Mouse (Mus musculus) hindbrain, embryonic 16.5 days (tissue): ENCODE measurements at regions not wholly inside any gene's neighbourhood (a gene's known extent, or its start where the extent isn't known, plus 50 kb on each side); places are given as distances from the start of the nearest gene placed in this dataset.

Experiments
- ATAC-seq: fragments of 200-750 bp; cut with Nextera tagmentation; 2 replicates; pipeline ENCODE4 v1.8.0; 2017; ENCODE audit warnings: moderate TSS enrichment, moderate library complexity
- H3K27ac ChIP-seq: fragments of 300-500 bp; sonication (generic); 2 replicates; pipeline ENCODE4 v1.5.1; 2014; ENCODE audit warnings: low read depth, mild to moderate bottlenecking, control low read depth, low read length, moderate library complexity
- H3K27me3 ChIP-seq: fragments of 300-500 bp; sonication (generic); replicated peaks from 2 replicates; pipeline ENCODE4 v1.6.1; 2014; ENCODE audit warnings: low read length; ENCODE audit not compliant: control insufficient read depth, insufficient read depth
- H3K36me3 ChIP-seq: fragments of 300-500 bp; sonication (generic); 2 replicates; pipeline ENCODE4 v1.6.1; 2014; ENCODE audit warnings: mild to moderate bottlenecking, low read length, moderate library complexity, mixed read lengths; ENCODE audit not compliant: control insufficient read depth, insufficient read depth
- H3K4me1 ChIP-seq: fragments of 300-500 bp; sonication (generic); 2 replicates; pipeline ENCODE4 v1.6.1; 2014; ENCODE audit warnings: low read depth, low read length; ENCODE audit not compliant: control insufficient read depth, insufficient read depth
- H3K4me2 ChIP-seq: fragments of 300-500 bp; sonication (generic); 2 replicates; pipeline ENCODE4 v1.6.1; 2014; ENCODE audit warnings: mild to moderate bottlenecking, low read length, control low read depth, moderate library complexity
- H3K4me3 ChIP-seq: fragments of 300-500 bp; sonication (generic); 2 replicates; pipeline ENCODE4 v1.5.1; 2014; ENCODE audit warnings: mild to moderate bottlenecking, low read length, control low read depth, moderate library complexity
- H3K9ac ChIP-seq: fragments of 300-500 bp; sonication (generic); 2 replicates; pipeline ENCODE4 v1.6.1; 2014; ENCODE audit warnings: low read depth, mild to moderate bottlenecking, control low read depth, low read length, moderate library complexity
- H3K9me3 ChIP-seq: fragments of 300-500 bp; sonication (generic); 2 replicates; pipeline ENCODE4 v1.6.1; 2014; ENCODE audit warnings: mild to moderate bottlenecking, low read length, moderate library complexity; ENCODE audit not compliant: control insufficient read depth
- WGBS: fragments of 180-500 bp; shearing (Covaris S2); extraction: QIAGEN DNeasy Blood & Tissue Kit; methylation state at CpG from one replicate; pipeline ENCODE4 v1.1.7; 2014; 5-methylcytosine and 5-hydroxymethylcytosine counted together

- H3K36me3 ChIP-seq = no peaks in the 10 kb centered on the region
- H3K4me3 ChIP-seq = no peak overlapping the region
- H3K4me1 ChIP-seq = no peaks in the 10 kb centered on the region
- 56% methylated on average over 7 of the region's 7 CpGs for WGBS
- H3K27me3 ChIP-seq = no peaks in the 10 kb centered on the region
- no peak overlapping the region for H3K4me2 ChIP-seq
- H3K9ac ChIP-seq = no peak overlapping the region
- no peak for ATAC-seq
- H3K9me3 ChIP-seq = no peaks in the 10 kb centered on the region
- H3K27ac ChIP-seq = no peak overlapping the region
These were observed 81.7 kb downstream of the Slc35b3 start for GRCm38 (mm10) chr13:38878718-38879669.

GRCm38 (mm10) chr13:38875923-38876322 lies 84.8 kb downstream of the Slc35b3 start:
- no peaks in the 10 kb centered on the region for H3K36me3 ChIP-seq
- H3K4me2 ChIP-seq = no peak overlapping the region
- H3K4me3 ChIP-seq = no peak overlapping the region
- ATAC-seq = no peak
- H3K4me1 ChIP-seq = no peaks in the 10 kb centered on the region
- WGBS = 89% methylated on average over 2 of the region's 2 CpGs
- H3K9ac ChIP-seq = no peak overlapping the region
- H3K9me3 ChIP-seq = no peaks in the 10 kb centered on the region
- no peaks in the 10 kb centered on the region for H3K27me3 ChIP-seq
- no peak overlapping the region for H3K27ac ChIP-seq

- no peak for ATAC-seq
- no peaks in the 10 kb centered on the region for H3K27me3 ChIP-seq
- H3K4me1 ChIP-seq = no peaks in the 10 kb centered on the region
- WGBS = 82% methylated on average over 4 of the region's 4 CpGs
- H3K4me3 ChIP-seq = no peak overlapping the region
- H3K9me3 ChIP-seq = no peaks in the 10 kb centered on the region
- no peak overlapping the region for H3K27ac ChIP-seq
- H3K36me3 ChIP-seq = no peaks in the 10 kb centered on the region
- no peak overlapping the region for H3K4me2 ChIP-seq
- no peak overlapping the region for H3K9ac ChIP-seq
These were observed 96.7 kb downstream of the Slc35b3 start for GRCm38 (mm10) chr13:38864002-38864401.

GRCm38 (mm10) chr13:38855742-38856141 lies 104.9 kb downstream of the Slc35b3 start:
- Histone ChIP-seq H3K27me3 (no peaks in the 10 kb centered on the region), H3K4me1 (no peaks in the 10 kb centered on the region), H3K9me3 (no peaks in the 10 kb centered on the region), H3K27ac (no peak overlapping the region), H3K4me3 (no peak overlapping the region), H3K9ac (no peak overlapping the region), H3K36me3 (no peaks in the 10 kb centered on the region), H3K4me2 (no peak overlapping the region)
- 50% methylated on average over 3 of the region's 3 CpGs for WGBS
- no peak for ATAC-seq

- no peaks in the 10 kb centered on the region for H3K9me3 ChIP-seq
- no peak overlapping the region for H3K9ac ChIP-seq
- no peaks in the 10 kb centered on the region for H3K36me3 ChIP-seq
- H3K4me2 ChIP-seq = no peak overlapping the region
- no peak overlapping the region for H3K4me3 ChIP-seq
- H3K27ac ChIP-seq = no peak overlapping the region
- WGBS = 85% methylated on average over 2 of the region's 2 CpGs
- no peaks in the 10 kb centered on the region for H3K27me3 ChIP-seq
- no peaks in the 10 kb centered on the region for H3K4me1 ChIP-seq
- no peak for ATAC-seq
These were observed 105.7 kb downstream of the Slc35b3 start for GRCm38 (mm10) chr13:38854986-38855385.

GRCm38 (mm10) chr13:38852868-38853267 lies 107.8 kb downstream of the Slc35b3 start:
- ATAC-seq = no peak
- H3K4me1 ChIP-seq = no peaks in the 10 kb centered on the region
- no peak overlapping the region for H3K4me2 ChIP-seq
- H3K36me3 ChIP-seq = no peaks in the 10 kb centered on the region
- H3K27me3 ChIP-seq = no peaks in the 10 kb centered on the region
- 51% methylated on average over 9 of the region's 9 CpGs for WGBS
- H3K9ac ChIP-seq = no peak overlapping the region
- no peak overlapping the region for H3K4me3 ChIP-seq
- H3K9me3 ChIP-seq = no peaks in the 10 kb centered on the region; the same call in 1 of the 2 replicates
- no peak overlapping the region for H3K27ac ChIP-seq

GRCm38 (mm10) chr13:38851820-38852219 lies 108.9 kb downstream of the Slc35b3 start:
- WGBS = 85% methylated on average over 7 of the region's 7 CpGs
- Histone ChIP-seq H3K9me3 (no peaks in the 10 kb centered on the region; the same call in 1 of the 2 replicates), H3K27ac (no peak overlapping the region), H3K4me3 (no peak overlapping the region), H3K4me1 (no peaks in the 10 kb centered on the region), H3K36me3 (no peaks in the 10 kb centered on the region), H3K9ac (no peak overlapping the region), H3K4me2 (no peak overlapping the region), H3K27me3 (no peaks in the 10 kb centered on the region)
- ATAC-seq = no peak

- no peak overlapping the region for H3K27ac ChIP-seq
- H3K36me3 ChIP-seq = no peaks in the 10 kb centered on the region
- no peak for ATAC-seq
These were observed 122.4 kb downstream of the Slc35b3 start for GRCm38 (mm10) chr13:38838231-38838630.

GRCm38 (mm10) chr13:38825649-38826048 lies 135.0 kb downstream of the Slc35b3 start:
- Histone ChIP-seq H3K27ac (no peak overlapping the region), H3K9ac (no peak overlapping the region), H3K9me3 (no peaks in the 10 kb centered on the region), H3K4me2 (no peak overlapping the region), H3K4me3 (no peak overlapping the region), H3K36me3 (no peaks in the 10 kb centered on the region), H3K4me1 (no peaks in the 10 kb centered on the region), H3K27me3 (no peaks in the 10 kb centered on the region)
- ATAC-seq = no peak
- WGBS = 9% methylated on average over 2 of the region's 2 CpGs

More at GRCm38 (mm10) chr13:38838231-38838630, 122.4 kb downstream of the Slc35b3 start:
- H3K9ac ChIP-seq = no peak overlapping the region
- no peaks in the 10 kb centered on the region for H3K9me3 ChIP-seq
- H3K4me2 ChIP-seq = no peak overlapping the region
- H3K27me3 ChIP-seq = no peaks in the 10 kb centered on the region
- whole genome bisulfite sequencing = 60% methylated on average over 5 of the region's 5 CpGs
- no peaks in the 10 kb centered on the region for H3K4me1 ChIP-seq
- no peak overlapping the region for H3K4me3 ChIP-seq
